Mouse (Mus musculus) CD4-positive, CD25-positive, alpha-beta regulatory T cell (primary cell): ENCODE data around the gene Eps8l2. TPM values are rescaled to one million over a fixed set of nuclear protein-coding genes. Genes with fewer than 3 reads are reported as not detected.

Experiments
- polyA plus RNA-seq: library from polyadenylated mRNA; unstranded; fragments of 100-300 nt; shearing (Covaris generic); gene quantifications from one replicate; pipeline ENCODE4 v1.2.1, GENCODE M21; 2017

Eps8l2 gene
- 0.06 TPM for polyA plus RNA-seq

GRCm38 (mm10) chr7:141338576-141339131, at the start of gene Eps8l2:
Gene Eps8l2, plus strand, starts transcription at chr7:141338880.

DNA sequence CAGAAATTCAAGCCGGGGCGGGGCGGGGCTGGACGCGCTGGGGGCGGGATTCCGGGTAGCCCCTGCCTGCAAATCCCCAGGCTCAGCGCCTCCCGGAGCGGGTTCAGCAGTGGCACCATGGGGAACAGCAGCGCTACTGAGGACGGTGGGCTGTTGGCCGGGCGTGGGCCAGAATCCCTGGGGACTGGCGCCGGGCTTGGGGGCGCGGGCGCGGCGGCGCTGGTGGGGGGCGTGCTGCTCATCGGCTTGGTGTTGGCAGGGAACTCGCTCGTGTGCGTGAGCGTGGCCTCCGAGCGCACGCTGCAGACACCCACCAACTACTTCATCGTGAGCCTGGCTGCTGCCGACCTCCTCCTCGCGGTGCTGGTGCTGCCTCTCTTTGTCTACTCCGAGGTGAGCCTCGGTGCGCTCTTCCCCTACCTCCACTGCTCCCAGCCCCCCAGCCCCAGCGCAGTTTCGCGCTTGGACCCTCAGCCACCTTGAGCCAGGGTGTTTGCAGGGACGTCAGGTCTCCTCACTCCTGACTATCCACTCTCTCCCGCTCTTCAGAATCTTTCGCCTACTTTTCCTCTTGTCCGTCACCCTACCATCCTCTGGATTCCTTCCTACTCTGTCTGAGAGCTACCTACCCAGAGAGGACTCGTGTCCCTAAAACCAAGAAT, 46.6 kb upstream of the Eps8l2 start, which contains the start of gene Drd4:
Drd4 (plus strand) TSS at position 86 of the 662 bp plus-strand sequence.

DNA sequence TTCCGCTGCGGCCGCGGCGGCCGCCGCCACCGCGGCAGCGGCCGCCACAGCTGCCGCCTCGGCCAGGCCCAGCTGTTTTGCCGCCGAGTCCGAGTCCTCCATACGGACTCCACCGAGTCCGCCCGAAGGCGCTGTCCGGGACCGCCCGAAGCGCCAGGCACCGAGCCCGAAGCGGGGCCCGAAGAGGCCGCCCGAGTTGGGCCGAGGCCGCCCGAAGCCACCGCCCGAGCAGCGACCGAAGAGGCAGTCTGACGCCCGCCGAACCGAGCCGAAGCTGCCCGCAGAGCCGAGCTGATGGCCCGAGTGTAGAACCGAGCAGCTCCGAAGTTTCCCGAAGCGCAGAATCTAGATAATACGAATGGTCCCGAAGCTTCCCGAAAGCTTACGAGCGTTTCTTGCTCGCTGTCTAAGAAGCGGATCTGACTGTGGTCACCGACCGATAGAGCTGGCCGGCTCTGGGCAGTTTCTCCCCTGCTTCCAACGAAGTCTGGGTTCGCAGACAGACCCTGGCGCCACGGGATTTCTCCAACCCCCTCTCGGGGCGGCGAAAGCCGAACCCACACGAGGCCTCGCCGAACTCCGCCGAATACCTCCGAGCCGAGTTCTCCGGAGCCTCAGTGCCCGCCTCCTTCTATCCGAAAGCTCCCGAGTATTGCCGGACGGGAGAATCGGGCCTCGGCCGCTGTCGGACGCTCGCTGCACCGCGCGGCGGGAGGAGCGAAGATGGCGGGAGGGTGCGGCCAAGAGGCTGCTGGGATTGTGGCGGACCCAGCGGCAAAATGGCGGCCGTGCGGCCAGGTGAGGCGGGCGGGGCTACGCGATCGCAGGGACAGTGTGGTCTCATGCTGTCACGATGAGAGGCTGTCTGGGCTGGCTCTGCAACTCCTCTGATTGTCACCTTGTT, 11.0 kb upstream of the Eps8l2 start, which contains the start of the genes Deaf1 and Tmem80:
Deaf1 (minus strand) TSS at position 222 of the 904 bp plus-strand sequence.
Tmem80 (plus strand) TSS at position 271 of the 904 bp plus-strand sequence.

GRCm38 (mm10) chr7:141391625-141392551, 53.2 kb downstream of the Eps8l2 start, which contains the start of gene Taldo1:
Gene Taldo1, plus strand, starts transcription at chr7:141392199.

Other genes starting within 250 kb of the Eps8l2 start
- gene Sigirr, start 238.3 kb upstream of the Eps8l2 start, polyA plus RNA-seq = 209 TPM
- not detected for gene Ano9, start 221.1 kb upstream of the Eps8l2 start, polyA plus RNA-seq
- 22.4 TPM for gene Ptdss2, start 216.5 kb upstream of the Eps8l2 start, polyA plus RNA-seq
- gene Rnh1, start 166.0 kb upstream of the Eps8l2 start, polyA plus RNA-seq = 116 TPM
- 49.3 TPM for gene Hras, start 144.9 kb upstream of the Eps8l2 start, polyA plus RNA-seq
- 2.7 TPM for gene Lrrc56, start 144.7 kb upstream of the Eps8l2 start, polyA plus RNA-seq
- gene Lmntd2, start 124.8 kb upstream of the Eps8l2 start, polyA plus RNA-seq = 12.6 TPM
- 21.9 TPM for gene Rassf7, start 123.0 kb upstream of the Eps8l2 start, polyA plus RNA-seq
- 99.1 TPM for gene Phrf1, start 110.1 kb upstream of the Eps8l2 start, polyA plus RNA-seq
- gene Irf7, start 72.4 kb upstream of the Eps8l2 start, polyA plus RNA-seq = 129 TPM
- not detected for gene Cdhr5, start 62.1 kb upstream of the Eps8l2 start, polyA plus RNA-seq
- gene Sct, start 59.7 kb upstream of the Eps8l2 start, polyA plus RNA-seq = not detected
- not detected for gene Drd4, start 46.9 kb upstream of the Eps8l2 start, polyA plus RNA-seq
- gene Deaf1, start 11.2 kb upstream of the Eps8l2 start, polyA plus RNA-seq = 71.1 TPM
- gene Tmem80, start 11.1 kb upstream of the Eps8l2 start, polyA plus RNA-seq = 49.0 TPM
- 309 TPM for gene Taldo1, start 53.3 kb downstream of the Eps8l2 start, polyA plus RNA-seq
- 82.3 TPM for gene Gatd1, start 75.3 kb downstream of the Eps8l2 start, polyA plus RNA-seq
- 0.37 TPM for gene Cend1, start 90.6 kb downstream of the Eps8l2 start, polyA plus RNA-seq
- 75.9 TPM for gene Slc25a22, start 99.0 kb downstream of the Eps8l2 start, polyA plus RNA-seq
- 12.2 TPM for gene Pidd1, start 105.1 kb downstream of the Eps8l2 start, polyA plus RNA-seq
- 1,397 TPM for gene Rplp2, start 108.5 kb downstream of the Eps8l2 start, polyA plus RNA-seq
- gene Pnpla2, start 116.3 kb downstream of the Eps8l2 start, polyA plus RNA-seq = 75.2 TPM
- gene Cracr2b, start 122.2 kb downstream of the Eps8l2 start, polyA plus RNA-seq = not detected
- 9.0 TPM for gene Cd151, start 128.5 kb downstream of the Eps8l2 start, polyA plus RNA-seq
- 28.5 TPM for gene Polr2l, start 136.3 kb downstream of the Eps8l2 start, polyA plus RNA-seq
- 1.9 TPM for gene Tspan4, start 136.4 kb downstream of the Eps8l2 start, polyA plus RNA-seq
- gene Chid1, start 201.0 kb downstream of the Eps8l2 start, polyA plus RNA-seq = 22.6 TPM
- 55.7 TPM for gene Ap2a2, start 223.3 kb downstream of the Eps8l2 start, polyA plus RNA-seq